Mouse (Mus musculus) bone marrow, adult 2 months (tissue): ENCODE measurements at regions not wholly inside any gene's neighbourhood (a gene's known extent, or its start where the extent isn't known, plus 50 kb on each side); places are given as distances from the start of the nearest gene placed in this dataset.

Source experiments
- CTCF ChIP-seq: fragments of 200-500 bp; IDR thresholded peaks from 2 replicates; pipeline ENCODE4 v1.5.1; 2011; ENCODE audit warnings: low read length, control low read depth; ENCODE audit not compliant: control insufficient read depth, insufficient read depth
- POLR2A ChIP-seq: fragments of 200-500 bp; IDR thresholded peaks from 2 replicates; pipeline ENCODE4 v1.6.1; 2011; ENCODE audit warnings: low read depth, mild to moderate bottlenecking, control low read depth, low read length, borderline replicate concordance; ENCODE audit not compliant: control insufficient read depth

- TF ChIP-seq POLR2A: no peak
- TF ChIP-seq CTCF: no peak
Measured at GRCm38 (mm10) chr14:120853643-120854042, 57.4 kb upstream of the Ipo5 start.
